26 mouse cellular contexts compared by ENCODE assay signal in genomic region chr10:7041032-7041431, GRCm38 (mm10). TPM values are rescaled to one million over a fixed set of nuclear protein-coding genes. Genes with fewer than 3 reads are reported as not detected.
DNase-seq lines count a peak whose midpoint lies in the region; ATAC-seq lines count a peak whose summit lies in the region.
"Had no signal": no experiment of that assay in that cellular context is flagged by ENCODE, and none has a peak within 500 bp of the region (broad histone marks: within the 10 kb centered on the region; RNA-seq: fewer than 3 reads in every experiment).

No protein-coding gene starts in this region.

- no peaks in the 10 kb centered on the region for H3K4me1 ChIP-seq in liver, embryonic 12.5 days
- H3K4me1 ChIP-seq: embryonic facial prominence, embryonic 12.5 days; embryonic facial prominence, embryonic 15.5 days; forebrain, embryonic 15.5 days; heart, embryonic 12.5 days; heart, embryonic 15.5 days; hindbrain, embryonic 10.5 days; hindbrain, embryonic 13.5 days; intestine, embryonic 15.5 days had no signal

- no peaks in the 10 kb centered on the region for H3K36me3 ChIP-seq in liver, embryonic 12.5 days
- H3K36me3 ChIP-seq: embryonic facial prominence, embryonic 12.5 days; embryonic facial prominence, embryonic 15.5 days; forebrain, embryonic 15.5 days; heart, embryonic 12.5 days; heart, embryonic 15.5 days; hindbrain, embryonic 10.5 days; hindbrain, embryonic 13.5 days; intestine, embryonic 15.5 days had no signal

- H3K9ac ChIP-seq in liver, embryonic 12.5 days = no peak overlapping the region
- H3K9ac ChIP-seq: embryonic facial prominence, embryonic 12.5 days; embryonic facial prominence, embryonic 15.5 days; forebrain, embryonic 15.5 days; heart, embryonic 12.5 days; heart, embryonic 15.5 days; hindbrain, embryonic 13.5 days; intestine, embryonic 15.5 days had no signal

- no peaks in the 10 kb centered on the region for H3K27me3 ChIP-seq in liver, embryonic 12.5 days (replicated peaks)
- H3K27me3 ChIP-seq: embryonic facial prominence, embryonic 12.5 days; embryonic facial prominence, embryonic 15.5 days; forebrain, embryonic 15.5 days; heart, embryonic 12.5 days; heart, embryonic 15.5 days; hindbrain, embryonic 13.5 days; intestine, embryonic 15.5 days had no signal

- ATAC-seq in activated CD4-positive, CD25-positive, alpha-beta regulatory T cell, adult 4 months = peak; percentile 46
- peak; percentile 58 for ATAC-seq in inflammation-experienced regulatory T-cells, adult 6 months
- peak; percentile 59; the same call in 1 of the 2 replicates for ATAC-seq in monocyte, adult 5-6 weeks (replicated peaks; ENCODE audit: insufficient number of reproducible peaks, low FRiP score, low TSS enrichment, poor library complexity, severe bottlenecking)
- no peak for ATAC-seq in liver, embryonic 12.5 days
- ATAC-seq: forebrain, embryonic 15.5 days; hindbrain, postnatal 0 days; intestine, embryonic 15.5 days had no signal

- no peak overlapping the region for H3K4me3 ChIP-seq in liver, embryonic 12.5 days
- H3K4me3 ChIP-seq: embryonic facial prominence, embryonic 12.5 days; embryonic facial prominence, embryonic 15.5 days; forebrain, embryonic 15.5 days; heart, embryonic 12.5 days; heart, embryonic 15.5 days; hindbrain, embryonic 10.5 days; hindbrain, embryonic 13.5 days; intestine, embryonic 15.5 days had no signal

- H3K4me2 ChIP-seq in liver, embryonic 12.5 days = no peak overlapping the region
- H3K4me2 ChIP-seq: embryonic facial prominence, embryonic 12.5 days; embryonic facial prominence, embryonic 15.5 days; forebrain, embryonic 15.5 days; heart, embryonic 12.5 days; heart, embryonic 15.5 days; hindbrain, embryonic 13.5 days; intestine, embryonic 15.5 days had no signal

- H3K9me3 ChIP-seq in liver, embryonic 12.5 days (replicated peaks) = no peaks in the 10 kb centered on the region
- H3K9me3 ChIP-seq: embryonic facial prominence, embryonic 12.5 days; embryonic facial prominence, embryonic 15.5 days; forebrain, embryonic 15.5 days; heart, embryonic 12.5 days; heart, embryonic 15.5 days; hindbrain, embryonic 10.5 days; hindbrain, embryonic 13.5 days; intestine, embryonic 15.5 days had no signal

- DNase-seq in CD4-positive helper T cell, adult 2 months (ENCODE audit: low read depth, low spot score) = peak; percentile 36
- DNase-seq in spleen, postnatal 10 days (ENCODE audit: low spot score in 2 of 2) = no peak
- no peak for DNase-seq in spleen, postnatal 14 days (ENCODE audit: low spot score in 2 of 2)
- DNase-seq: adrenal gland, postnatal 10 days; adrenal gland, postnatal 36 days; cerebellum, adult 18-20 months; cerebellum, adult 9-10 months; cerebellum, postnatal 25 days; gastrocnemius, postnatal 14 days; heart, adult 18-20 months; heart, postnatal 10 days; heart, postnatal 36 days had no signal

- no peak overlapping the region for H3K27ac ChIP-seq in liver, embryonic 12.5 days
- H3K27ac ChIP-seq: embryonic facial prominence, embryonic 12.5 days; forebrain, embryonic 15.5 days; heart, embryonic 15.5 days; hindbrain, embryonic 10.5 days; hindbrain, embryonic 13.5 days; hindbrain, postnatal 0 days; intestine, embryonic 15.5 days had no signal

RNA-seq across cellular contexts. Expression of gene Ipcef1, which starts 11.2 kb away (rescaled TPM):
- 10 to 100 TPM; 71.0 to 71.4 TPM for polyA plus RNA-seq in activated CD4-positive, CD25-positive, alpha-beta regulatory T cell, adult 4 months (2017; shearing (Covaris generic))
- polyA plus RNA-seq in inflammation-experienced regulatory T-cells, adult 6 months (2017; shearing (Covaris generic)) = 100 to 1,000 TPM in 2 of 3 experiments, 10 to 100 TPM in 1; 59.2 to 108 (median 100) TPM
- total RNA-seq in monocyte, adult 5-6 weeks (2017) = 20.3 to 56.6 TPM (median 30.0 TPM) in 3 replicates
- 0.73 and 0.89 TPM in 2 replicates for polyA plus RNA-seq in liver, embryonic 12.5 days (2016; fragmentation: Nextera tagmentation; extraction: Ambion mirVana)
- total RNA-seq: gastrocnemius, adult 18-20 months; gastrocnemius, postnatal 14 days had no signal

Comparison
In these comparisons a context has a peak if more than half of its experiments do, and no peak if none do; other contexts are left out.
1. RNA of gene Ipcef1, which starts 11.2 kb away (polyA plus RNA-seq): 59.2 to 108 TPM in inflammation-experienced regulatory T-cells, adult 6 months and 71.0 to 71.4 TPM in activated CD4-positive, CD25-positive, alpha-beta regulatory T cell, adult 4 months; 0.73 to 0.89 TPM in liver, embryonic 12.5 days; every median in the first group is over 10 times any median in the second.